Mouse (Mus musculus) layer of hippocampus, adult 9-10 months (tissue): ENCODE data around the gene Tarbp1.
A peak's percentile ranks its signal among the peaks of the same experiment; 100 is the strongest.

ENCODE experiments used
- DNase-seq: peaks from one replicate; pipeline ENCODE4 v3.0.0; 2022; ENCODE audit warnings: low spot score

The Tarbp1 gene

GRCm38 (mm10) chr8:126474299-126475187, at the start of gene Tarbp1:
Tarbp1 (minus strand) TSS chr8:126475065.
- DNase-seq = peak; percentile 77

- no peak for DNase-seq
Observed at GRCm38 (mm10) chr8:126524233-126524985, 49.5 kb upstream of the Tarbp1 start.

GRCm38 (mm10) chr8:126523060-126523574, 48.3 kb upstream of the Tarbp1 start:
- DNase-seq = no peak

GRCm38 (mm10) chr8:126519447-126519975, 44.6 kb upstream of the Tarbp1 start:
- no peak for DNase-seq

- DNase-seq = peak; percentile 96
Observed at GRCm38 (mm10) chr8:126516620-126517577, 42.0 kb upstream of the Tarbp1 start.

GRCm38 (mm10) chr8:126514011-126514964, 39.4 kb upstream of the Tarbp1 start:
- DNase-seq = no peak

GRCm38 (mm10) chr8:126510866-126511265, 36.0 kb upstream of the Tarbp1 start:
- no peak for DNase-seq

GRCm38 (mm10) chr8:126509635-126510034, 34.8 kb upstream of the Tarbp1 start:
- DNase-seq = no peak

GRCm38 (mm10) chr8:126508871-126509586, 34.2 kb upstream of the Tarbp1 start:
- DNase-seq = no peak

- DNase-seq = no peak
Observed at GRCm38 (mm10) chr8:126508221-126508620, 33.4 kb upstream of the Tarbp1 start.

- no peak for DNase-seq
Observed at GRCm38 (mm10) chr8:126504492-126505182, 29.8 kb upstream of the Tarbp1 start.

GRCm38 (mm10) chr8:126502722-126503121, 27.9 kb upstream of the Tarbp1 start:
- no peak for DNase-seq

GRCm38 (mm10) chr8:126499371-126499770, 24.5 kb upstream of the Tarbp1 start:
- DNase-seq = no peak

- no peak for DNase-seq
Observed at GRCm38 (mm10) chr8:126498465-126498864, 23.6 kb upstream of the Tarbp1 start.

GRCm38 (mm10) chr8:126497541-126498428, 22.9 kb upstream of the Tarbp1 start:
- DNase-seq = peak; percentile 98

- DNase-seq = no peak
Observed at GRCm38 (mm10) chr8:126496915-126497314, 22.1 kb upstream of the Tarbp1 start.

GRCm38 (mm10) chr8:126495461-126495860, 20.6 kb upstream of the Tarbp1 start:
- DNase-seq = no peak
